Mouse (Mus musculus): ENCODE results near the gene Hoxb9. TPM values are rescaled to one million over a fixed set of nuclear protein-coding genes. Genes with fewer than 3 reads are reported as not detected.

The Hoxb9 gene
- polyA plus RNA-seq, 1 experiment from 2014 or later = 1.2 TPM

DNA sequence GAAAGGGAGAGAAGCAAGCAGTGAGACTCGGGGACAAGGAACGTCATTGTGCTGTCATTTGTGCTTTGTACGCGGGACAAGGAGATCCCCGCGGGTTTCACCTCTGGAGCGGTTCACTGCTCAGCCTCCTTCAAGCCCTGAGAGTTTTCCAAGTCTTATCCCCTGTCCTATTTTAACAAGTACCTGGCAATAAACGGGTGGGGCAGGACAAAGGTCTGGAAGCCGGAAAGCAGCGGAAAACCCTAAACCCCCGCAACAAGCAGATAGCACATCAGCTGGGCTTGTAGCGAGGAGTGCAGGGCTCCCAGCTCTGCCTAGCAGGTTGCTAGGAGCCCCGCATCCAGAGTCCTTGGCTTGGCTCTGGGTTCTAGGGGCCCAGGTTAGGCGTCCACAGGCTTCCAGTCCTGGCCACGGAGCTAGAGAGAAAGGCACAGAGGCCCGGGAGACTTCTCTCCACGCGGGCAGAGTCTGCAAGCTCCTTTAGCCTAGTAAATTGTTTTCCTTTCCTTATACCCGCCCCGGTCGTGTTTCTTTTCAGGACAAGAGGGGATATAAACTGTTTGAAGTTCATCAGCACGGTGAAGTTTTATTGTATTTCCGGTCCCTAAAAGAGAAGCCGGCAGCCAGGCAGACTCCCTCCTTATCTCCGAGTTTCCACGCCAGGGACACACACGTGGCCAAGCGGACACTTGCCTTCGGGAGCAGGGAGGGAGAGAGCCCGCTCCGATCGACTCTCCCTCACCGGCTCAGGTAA lies 7.4 kb upstream of the Hoxb9 start:
- ATAC-seq = no peak
- peaks cover 5% of the 10 kb centered on the region; the same call in 1 of the 2 replicates for H3K4me1 ChIP-seq (ENCODE audit: control insufficient read depth, insufficient read depth, low read length)
- no peak overlapping the region for H3K9ac ChIP-seq (ENCODE audit: low read depth, low read length)
- peaks cover 88% of the 10 kb centered on the region for H3K27me3 ChIP-seq (replicated peaks; ENCODE audit: control insufficient read depth, insufficient read depth, low read length)
- H3K36me3 ChIP-seq (ENCODE audit: control insufficient read depth, insufficient read depth, low read length) = no peaks in the 10 kb centered on the region
- H3K9me3 ChIP-seq (ENCODE audit: control insufficient read depth, low read length) = no peaks in the 10 kb centered on the region
- 2% methylated on average over 33 of the region's 33 CpGs for WGBS
- H3K4me2 ChIP-seq (ENCODE audit: low read depth, low read length) = no peak overlapping the region; the same call in 1 of the 2 replicates
- H3K27ac ChIP-seq (ENCODE audit: low read length) = no peak overlapping the region
- H3K4me3 ChIP-seq (ENCODE audit: low read length) = no peak overlapping the region

- no peaks in the 10 kb centered on the region for H3K9me3 ChIP-seq (ENCODE audit: control insufficient read depth, low read length)
- H3K4me1 ChIP-seq (ENCODE audit: control insufficient read depth, insufficient read depth, low read length) = peaks cover 5% of the 10 kb centered on the region; the same call in 1 of the 2 replicates
- H3K36me3 ChIP-seq (ENCODE audit: control insufficient read depth, insufficient read depth, low read length) = no peaks in the 10 kb centered on the region
- H3K9ac ChIP-seq (ENCODE audit: low read depth, low read length) = no peak overlapping the region
- H3K4me3 ChIP-seq (ENCODE audit: low read length) = no peak overlapping the region
- no peak overlapping the region for H3K4me2 ChIP-seq (ENCODE audit: low read depth, low read length)
- H3K27ac ChIP-seq (ENCODE audit: low read length) = no peak overlapping the region
- WGBS = 19% methylated on average over 8 of the region's 8 CpGs
- no peak for ATAC-seq
- peaks cover 88% of the 10 kb centered on the region for H3K27me3 ChIP-seq (replicated peaks; ENCODE audit: control insufficient read depth, insufficient read depth, low read length)
Observed at GRCm38 (mm10) chr11:96264390-96265020, 6.8 kb upstream of the Hoxb9 start.

GRCm38 (mm10) chr11:96265954-96266353 lies 5.3 kb upstream of the Hoxb9 start:
- Histone ChIP-seq H3K4me3 (ENCODE audit: low read length) (no peak overlapping the region), H3K9ac (ENCODE audit: low read depth, low read length) (no peak overlapping the region), H3K9me3 (ENCODE audit: control insufficient read depth, low read length) (no peaks in the 10 kb centered on the region), H3K4me2 (ENCODE audit: low read depth, low read length) (no peak overlapping the region), H3K27ac (ENCODE audit: low read length) (no peak overlapping the region), H3K4me1 (ENCODE audit: control insufficient read depth, insufficient read depth, low read length) (peaks cover 10% of the 10 kb centered on the region), H3K36me3 (ENCODE audit: control insufficient read depth, insufficient read depth, low read length) (no peaks in the 10 kb centered on the region), H3K27me3 (replicated peaks; ENCODE audit: control insufficient read depth, insufficient read depth, low read length) (peaks cover 88% of the 10 kb centered on the region)
- WGBS = 17% methylated on average over 7 of the region's 7 CpGs
- peak; percentile 40; the same call in 1 of the 2 replicates for ATAC-seq

DNA sequence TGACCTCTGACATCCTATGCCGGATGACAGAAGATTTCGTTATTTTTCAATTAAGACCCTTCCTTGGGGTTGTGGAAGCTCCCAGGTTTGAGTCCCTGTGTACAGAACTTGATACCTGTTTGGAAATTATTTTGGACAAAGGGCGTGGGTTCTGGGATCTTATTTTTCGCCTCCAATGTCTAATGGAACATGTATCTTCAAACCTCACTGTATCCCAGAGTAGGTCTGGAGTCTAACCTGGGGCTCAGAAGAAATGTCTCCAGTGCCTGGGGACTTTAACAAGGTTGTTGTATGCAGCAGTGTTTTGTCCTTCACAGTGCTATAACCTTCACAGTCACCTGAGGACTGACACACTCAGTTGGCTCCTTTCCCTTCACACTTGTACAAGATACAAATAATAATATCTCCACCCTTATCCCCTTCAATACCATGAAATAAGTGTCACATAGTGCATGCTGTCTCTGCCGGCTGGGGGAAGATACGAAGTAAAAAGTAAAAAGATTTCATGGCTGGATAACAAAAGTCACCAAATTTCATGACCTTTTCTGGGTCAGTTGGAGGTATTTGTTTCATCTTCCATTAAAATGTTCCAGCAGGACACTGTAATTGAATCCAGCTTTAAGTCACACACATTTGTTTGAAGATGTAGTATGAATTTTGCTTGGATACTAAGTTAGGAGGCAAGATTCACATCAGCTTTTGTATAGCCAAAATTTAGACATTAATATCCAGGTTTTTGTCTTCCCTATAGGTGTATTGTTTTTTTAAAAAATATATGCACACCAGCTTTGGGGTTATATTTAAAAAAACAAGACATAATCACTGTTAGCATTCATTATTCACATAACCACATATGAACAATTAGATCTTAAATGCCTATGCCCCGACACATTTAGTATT lies 4.0 kb upstream of the Hoxb9 start:
- WGBS = 32% methylated on average over 7 of the region's 7 CpGs
- Histone ChIP-seq H3K27ac (ENCODE audit: low read length) (no peak overlapping the region), H3K4me3 (ENCODE audit: low read length) (no peak overlapping the region), H3K4me1 (ENCODE audit: control insufficient read depth, insufficient read depth, low read length) (peaks cover 16% of the 10 kb centered on the region), H3K4me2 (ENCODE audit: low read depth, low read length) (no peak overlapping the region), H3K9ac (ENCODE audit: low read depth, low read length) (no peak overlapping the region), H3K27me3 (replicated peaks; ENCODE audit: control insufficient read depth, insufficient read depth, low read length) (peaks cover 88% of the 10 kb centered on the region), H3K36me3 (ENCODE audit: control insufficient read depth, insufficient read depth, low read length) (no peaks in the 10 kb centered on the region), H3K9me3 (ENCODE audit: control insufficient read depth, low read length) (no peaks in the 10 kb centered on the region)
- ATAC-seq = no peak

GRCm38 (mm10) chr11:96268031-96268745 lies 3.1 kb upstream of the Hoxb9 start:
- Histone ChIP-seq H3K36me3 (ENCODE audit: control insufficient read depth, insufficient read depth, low read length) (no peaks in the 10 kb centered on the region), H3K27me3 (replicated peaks; ENCODE audit: control insufficient read depth, insufficient read depth, low read length) (peaks cover 88% of the 10 kb centered on the region), H3K4me1 (ENCODE audit: control insufficient read depth, insufficient read depth, low read length) (peaks cover 16% of the 10 kb centered on the region), H3K9me3 (ENCODE audit: control insufficient read depth, low read length) (no peaks in the 10 kb centered on the region), H3K9ac (ENCODE audit: low read depth, low read length) (no peak overlapping the region), H3K4me2 (ENCODE audit: low read depth, low read length) (no peak overlapping the region), H3K27ac (ENCODE audit: low read length) (no peak overlapping the region), H3K4me3 (ENCODE audit: low read length) (no peak overlapping the region)
- 5% methylated on average over 1 of the region's 1 CpGs for WGBS
- no peak for ATAC-seq

- H3K27ac ChIP-seq (ENCODE audit: low read length) = no peak overlapping the region
- peak overlapping the region; percentile 9; the same call in 1 of the 2 replicates for H3K4me3 ChIP-seq (ENCODE audit: low read length)
- no peak for ATAC-seq
- peaks cover 89% of the 10 kb centered on the region for H3K27me3 ChIP-seq (replicated peaks; ENCODE audit: control insufficient read depth, insufficient read depth, low read length)
- no peaks in the 10 kb centered on the region for H3K9me3 ChIP-seq (ENCODE audit: control insufficient read depth, low read length)
- no peak overlapping the region for H3K9ac ChIP-seq (ENCODE audit: low read depth, low read length)
- 2% methylated on average over 19 of the region's 19 CpGs for WGBS
- no peak overlapping the region for H3K4me2 ChIP-seq (ENCODE audit: low read depth, low read length)
- H3K4me1 ChIP-seq (ENCODE audit: control insufficient read depth, insufficient read depth, low read length) = peaks cover 16% of the 10 kb centered on the region
- H3K36me3 ChIP-seq (ENCODE audit: control insufficient read depth, insufficient read depth, low read length) = no peaks in the 10 kb centered on the region
Observed at GRCm38 (mm10) chr11:96269869-96270268, 1.4 kb upstream of the Hoxb9 start.

GRCm38 (mm10) chr11:96271541-96272011 lies 319 bp downstream of the Hoxb9 start:
- no peaks in the 10 kb centered on the region for H3K9me3 ChIP-seq (ENCODE audit: control insufficient read depth, low read length)
- WGBS = under 1% methylated on average over 52 of the region's 52 CpGs
- peak overlapping the region; percentile 56 for H3K9ac ChIP-seq (ENCODE audit: low read depth, low read length)
- H3K4me2 ChIP-seq (ENCODE audit: low read depth, low read length) = peak overlapping the region; percentile 56
- H3K27me3 ChIP-seq (replicated peaks; ENCODE audit: control insufficient read depth, insufficient read depth, low read length) = peaks cover 93% of the 10 kb centered on the region
- H3K4me1 ChIP-seq (ENCODE audit: control insufficient read depth, insufficient read depth, low read length) = peaks cover 16% of the 10 kb centered on the region
- H3K4me3 ChIP-seq (ENCODE audit: low read length) = peak overlapping the region; percentile 42
- no peaks in the 10 kb centered on the region for H3K36me3 ChIP-seq (ENCODE audit: control insufficient read depth, insufficient read depth, low read length)
- H3K27ac ChIP-seq (ENCODE audit: low read length) = peak overlapping the region; percentile 57
- peak; percentile 64 for ATAC-seq

DNA sequence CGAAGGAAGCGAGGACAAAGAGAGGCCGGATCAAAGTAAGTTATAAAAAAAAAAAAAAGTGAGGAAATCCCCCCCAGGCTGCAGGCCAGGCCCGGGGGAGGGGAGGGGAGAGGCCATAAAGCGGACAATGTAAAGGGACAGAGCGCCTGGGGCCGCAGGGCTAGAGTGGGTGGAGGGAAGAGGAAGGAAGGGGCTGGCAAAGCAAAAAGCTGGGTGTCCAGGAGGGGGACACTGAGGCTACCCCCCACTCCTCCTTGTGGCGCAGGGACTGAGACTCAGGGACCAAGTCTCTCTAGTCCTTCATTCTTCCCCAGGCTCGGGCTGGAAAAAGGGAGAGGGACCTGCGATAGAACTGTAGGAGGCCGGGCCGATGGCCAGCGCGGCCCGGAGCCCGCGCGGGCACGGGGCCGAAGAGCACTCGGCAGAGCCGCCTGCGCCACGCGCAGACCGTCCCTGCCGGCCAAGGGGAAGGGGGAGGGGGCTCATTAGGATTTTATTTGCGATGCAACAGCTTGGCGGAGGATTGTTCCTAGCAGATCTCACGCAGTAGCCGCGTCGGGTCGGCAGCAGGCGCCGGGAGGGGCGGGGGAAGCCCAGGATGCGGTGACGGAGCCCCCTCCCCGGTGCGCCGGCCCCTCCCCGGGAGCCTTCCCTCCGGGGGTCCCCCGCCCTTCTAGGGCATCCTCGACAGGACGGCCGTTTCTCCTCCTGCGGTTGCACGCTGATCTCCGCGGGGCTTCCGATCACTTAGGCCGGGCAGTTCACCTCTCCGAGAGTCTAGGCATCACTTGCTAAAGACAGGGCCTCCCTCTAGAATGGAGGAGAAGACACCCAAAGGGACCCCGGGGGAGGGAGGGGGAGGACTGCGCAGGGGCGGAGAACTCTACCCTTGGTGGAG lies 1.0 kb downstream of the Hoxb9 start:
- 1% methylated on average over 56 of the region's 58 CpGs for WGBS
- Histone ChIP-seq H3K36me3 (ENCODE audit: control insufficient read depth, insufficient read depth, low read length) (no peaks in the 10 kb centered on the region), H3K4me3 (ENCODE audit: low read length) (peak overlapping the region; percentile 42), H3K9ac (ENCODE audit: low read depth, low read length) (peak overlapping the region; percentile 38), H3K27me3 (replicated peaks; ENCODE audit: control insufficient read depth, insufficient read depth, low read length) (peaks cover 93% of the 10 kb centered on the region), H3K9me3 (ENCODE audit: control insufficient read depth, low read length) (no peaks in the 10 kb centered on the region), H3K4me2 (ENCODE audit: low read depth, low read length) (peak overlapping the region; percentile 56), H3K27ac (ENCODE audit: low read length) (no peak overlapping the region; the same call in 1 of the 2 replicates), H3K4me1 (ENCODE audit: control insufficient read depth, insufficient read depth, low read length) (peaks cover 16% of the 10 kb centered on the region)
- ATAC-seq = peak; percentile 48; the same call in 1 of the 2 replicates

Data from intestine, embryonic 16.5 days (tissue).